Mouse (Mus musculus) lung, adult 2 months (tissue): ENCODE results near the gene Sh3kbp1.

ENCODE experiments used
- CTCF ChIP-seq: fragments of 200-500 bp; IDR thresholded peaks from 2 replicates; pipeline ENCODE4 v1.5.1; 2011; ENCODE audit warnings: mild to moderate bottlenecking, low read length, control low read depth; ENCODE audit not compliant: insufficient read depth
- POLR2A ChIP-seq: fragments of 200-500 bp; IDR thresholded peaks from 2 replicates; pipeline ENCODE4 v1.6.1; 2011; ENCODE audit warnings: low read depth, mild to moderate bottlenecking, control low read depth, low read length, borderline replicate concordance; ENCODE audit errors: extremely low read depth

GRCm38 (mm10) chrX:159672466-159672865 lies 45.4 kb downstream of the Sh3kbp1 start:
- TF ChIP-seq CTCF (no peak), POLR2A (no peak)
